Mouse (Mus musculus): Measurements from ENCODE around the gene Klhl15.

Gene Klhl15

DNA sequence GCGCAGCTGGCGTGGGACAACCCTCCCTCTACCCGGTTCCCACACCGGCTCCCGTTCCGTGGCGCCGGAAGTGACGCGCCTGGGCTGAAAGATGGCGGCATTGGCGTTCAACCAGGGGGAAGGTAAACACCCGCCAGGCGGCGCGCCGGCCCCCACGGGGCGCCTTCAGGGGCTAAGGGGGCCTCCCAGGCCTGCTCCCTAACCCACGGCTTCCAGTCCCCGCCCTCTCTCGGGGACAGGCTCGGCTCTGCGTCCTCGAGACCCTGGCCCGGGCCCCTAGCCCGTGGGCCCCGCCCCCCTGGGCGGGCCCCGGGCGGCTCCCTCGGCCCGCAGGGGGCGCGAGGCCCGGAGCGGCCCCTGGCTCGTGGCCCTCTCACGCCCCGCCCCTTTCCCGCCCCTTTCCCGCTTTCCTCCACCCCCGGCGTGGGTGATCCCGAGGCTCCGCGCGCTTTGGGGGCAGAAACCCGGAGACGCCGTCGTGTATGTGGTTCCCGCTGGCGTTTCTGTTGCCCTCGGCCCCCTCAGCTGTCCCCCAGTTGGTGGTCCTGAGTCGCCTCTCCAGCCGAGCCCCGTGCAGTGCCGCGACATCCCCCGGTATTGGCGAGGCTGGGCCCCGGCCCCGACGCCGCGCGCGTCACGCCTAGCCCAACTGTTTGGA is at the start of gene Klhl15:
TSS of gene Klhl15 (plus strand) at position 68 of the 658 bp plus-strand sequence.
- peak; percentile 88 for DNase-seq

DNA sequence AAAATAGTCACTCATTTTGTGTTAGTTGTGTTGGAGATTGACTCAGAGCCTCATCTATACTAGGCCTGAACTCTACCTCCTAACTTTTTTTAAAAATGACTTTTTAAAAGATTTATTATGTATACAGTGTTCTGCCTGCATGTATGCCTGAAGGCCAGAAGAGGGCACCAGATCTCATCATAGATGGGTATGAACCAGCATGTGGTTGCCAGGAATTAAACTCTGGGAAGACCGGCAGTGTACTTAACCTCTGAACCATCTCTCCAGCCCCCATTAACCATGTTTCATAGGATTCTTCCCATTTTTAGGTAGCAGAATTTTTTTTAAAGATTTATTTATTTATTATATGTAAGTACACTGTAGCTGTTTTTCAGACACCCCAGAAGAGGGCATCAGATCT is 49.2 kb upstream of the Klhl15 start:
- DNase-seq, result no peak

DNA sequence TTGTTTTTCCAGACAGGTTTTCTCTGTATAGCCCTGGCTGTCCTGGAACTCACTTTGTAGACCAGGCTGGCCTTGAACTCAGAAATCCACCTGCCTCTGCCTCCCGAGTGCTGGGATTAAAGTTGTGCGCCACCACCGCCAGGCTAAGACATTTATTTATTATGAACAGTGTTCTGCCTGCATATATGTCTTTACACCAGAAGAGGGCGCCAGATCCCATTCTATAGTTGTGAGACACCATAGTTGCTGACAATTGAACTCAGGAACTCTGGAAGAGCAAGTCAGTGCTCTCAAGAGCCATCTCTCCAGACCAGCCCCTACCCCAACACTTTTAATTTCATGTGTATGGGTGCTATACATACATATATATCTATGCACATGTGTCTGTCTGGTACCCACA is 40.5 kb upstream of the Klhl15 start:
- peak; percentile 13 for DNase-seq

DNA sequence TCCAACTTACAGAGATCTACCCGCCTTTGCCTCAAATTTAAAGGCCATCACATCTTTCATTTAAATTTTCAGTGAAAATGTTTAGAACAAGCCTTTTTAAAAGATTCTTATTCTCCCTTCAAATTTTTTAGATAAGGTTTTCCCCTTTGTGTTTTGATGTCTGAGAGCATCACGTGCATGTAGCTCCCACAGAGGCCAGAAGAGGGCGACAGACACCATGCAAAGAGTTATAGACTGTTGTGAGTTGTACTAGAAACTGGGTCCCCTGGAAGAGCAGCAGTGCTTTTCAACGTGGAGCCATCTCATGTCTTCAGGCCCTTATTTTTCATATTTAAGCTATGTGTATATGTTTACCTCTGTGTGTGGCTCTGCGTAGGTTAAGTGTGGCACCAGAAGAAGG is 36.6 kb upstream of the Klhl15 start:
- DNase-seq, result no peak

DNA sequence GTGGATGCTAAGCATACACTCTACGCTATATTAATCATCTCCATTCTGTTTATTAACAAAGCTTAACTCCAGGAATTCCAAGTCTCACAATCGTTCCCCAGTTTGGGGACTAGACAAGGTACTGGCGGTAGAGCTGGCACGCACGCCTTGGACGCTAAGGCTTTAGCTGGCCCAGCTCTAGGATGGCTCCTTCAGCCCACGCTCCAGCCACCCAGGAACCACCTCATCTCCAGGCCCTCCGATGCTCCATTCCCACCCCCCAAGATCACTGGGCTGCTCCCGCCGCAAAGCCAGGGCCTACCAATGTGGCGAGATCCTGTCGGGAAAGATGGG is 22.2 kb upstream of the Klhl15 start:
- DNase-seq, result no peak

DNA sequence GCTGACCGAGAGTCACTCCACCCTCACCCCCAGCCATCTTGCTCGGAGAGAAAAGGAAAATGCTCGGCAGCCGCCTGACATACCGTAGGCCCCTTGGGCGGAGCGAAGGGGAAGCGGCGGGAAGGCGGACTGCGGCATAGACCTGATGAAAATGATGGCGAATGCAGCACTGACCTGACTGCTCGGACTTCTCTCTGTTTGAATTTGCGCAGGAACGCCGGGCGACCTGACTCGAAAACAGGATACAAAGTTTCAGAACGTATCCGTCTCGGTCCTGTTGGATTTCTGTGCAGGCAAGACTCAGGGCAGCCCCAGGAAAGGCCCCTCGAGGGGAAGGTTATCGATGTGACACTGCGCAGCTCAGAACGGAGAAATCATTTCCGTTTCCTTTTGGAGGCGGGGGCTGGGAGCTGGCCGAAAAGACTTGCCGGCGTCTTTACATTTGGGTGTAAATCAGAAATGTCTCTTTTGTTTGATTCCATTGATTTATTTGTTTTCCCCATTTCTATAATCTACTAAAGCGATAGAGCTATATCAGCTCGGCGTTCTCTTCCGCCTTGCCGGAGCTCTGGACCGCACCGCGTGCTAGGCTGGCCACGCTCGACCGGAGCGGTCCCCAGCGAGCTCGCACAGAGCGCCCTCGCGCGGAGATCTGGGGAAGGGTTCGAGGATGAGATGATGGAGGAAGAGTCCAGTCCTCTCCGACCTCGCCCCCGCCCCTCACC is 21.6 kb upstream of the Klhl15 start, which contains the start of gene Eif2s3x:
TSS of gene Eif2s3x (minus strand) at position 266 of the 725 bp plus-strand sequence.
- peak; percentile 86 for DNase-seq

DNA sequence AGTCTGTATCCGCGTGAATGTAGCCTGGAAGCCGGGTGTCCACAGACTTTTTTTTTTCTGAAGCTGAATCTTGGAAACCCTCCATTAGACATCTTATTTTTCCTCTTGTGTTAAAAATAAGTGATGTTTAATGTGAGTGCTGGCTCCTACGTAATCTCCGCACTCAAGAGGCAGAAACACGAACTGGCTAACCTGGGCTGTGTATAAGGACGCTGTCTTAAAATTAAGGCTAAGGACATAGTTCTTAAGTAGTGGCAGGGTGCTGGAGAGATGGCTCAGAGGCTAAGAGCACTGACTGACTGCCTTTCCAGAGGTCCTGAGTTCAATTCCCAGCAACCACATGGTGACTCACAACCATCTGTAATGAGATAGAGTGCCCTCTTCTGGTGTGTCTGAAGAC is 21.0 kb upstream of the Klhl15 start:
- DNase-seq, result no peak

DNA sequence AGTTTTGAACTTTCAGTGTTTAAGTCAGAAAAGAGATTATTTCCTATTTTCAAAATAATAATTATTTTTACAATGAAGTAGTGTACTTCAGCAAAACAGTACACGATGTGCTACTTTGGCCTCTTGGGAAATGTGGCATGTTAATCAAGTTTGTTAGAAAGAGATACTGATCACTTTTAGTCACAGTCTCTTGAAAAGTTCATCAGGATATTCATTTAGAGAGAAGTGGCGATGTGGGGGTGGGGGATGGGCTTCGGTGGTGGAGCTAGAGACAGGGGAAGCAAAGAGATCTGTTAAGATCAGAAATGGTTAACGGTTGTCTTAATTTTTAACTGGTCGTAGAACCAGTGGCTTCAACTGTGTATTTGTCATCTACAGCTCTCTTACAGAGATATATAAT is 967 bp upstream of the Klhl15 start:
- peak; percentile 16 for DNase-seq

DNA sequence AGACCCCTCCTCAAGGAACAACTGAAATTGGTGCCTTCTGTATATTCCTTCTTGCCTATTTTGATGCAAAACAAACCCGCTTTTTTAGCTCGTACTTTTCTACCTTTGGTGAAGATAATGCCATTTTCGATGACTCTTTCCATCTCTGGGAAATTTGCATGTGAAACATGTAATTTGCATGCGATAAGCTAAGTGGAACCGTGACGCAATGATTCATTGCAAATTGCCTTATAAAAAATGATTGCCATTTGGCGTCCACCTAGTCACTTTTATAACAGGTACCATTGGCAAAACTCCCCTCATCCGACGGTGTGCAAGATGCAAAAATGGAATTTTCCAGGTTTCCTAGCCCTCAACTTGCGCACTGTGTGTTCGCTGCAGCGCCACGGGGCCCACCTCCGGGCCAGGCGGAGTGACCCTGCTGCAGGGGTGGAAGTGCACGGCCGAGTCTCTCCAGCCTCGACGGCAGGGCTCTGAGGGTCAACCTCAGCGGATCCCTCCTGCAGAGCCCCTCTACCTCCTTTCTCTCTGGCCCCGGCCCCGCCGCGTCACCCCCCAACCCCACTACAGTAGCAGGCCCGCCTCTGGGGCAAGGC is 365 bp upstream of the Klhl15 start:
- no peak for DNase-seq

DNA sequence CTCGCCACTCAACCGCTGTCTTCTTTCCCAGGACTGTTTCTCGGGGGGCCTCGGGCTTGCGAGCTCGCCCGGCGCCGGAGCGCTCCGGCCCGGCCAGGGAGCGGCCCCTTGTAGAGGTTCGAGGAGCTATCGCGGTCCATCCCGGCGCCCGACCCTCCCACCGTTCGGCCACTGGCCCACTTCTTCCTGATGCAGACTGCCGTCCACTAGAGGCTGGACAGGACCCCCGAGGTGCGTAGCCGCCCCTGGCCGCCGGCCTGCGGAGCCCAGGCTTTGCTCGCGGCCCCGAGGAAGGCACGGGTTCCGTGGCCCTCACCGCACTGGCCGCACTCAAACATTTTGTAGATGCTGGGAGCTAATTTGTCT is 774 bp downstream of the Klhl15 start:
- DNase-seq, result no peak

DNA sequence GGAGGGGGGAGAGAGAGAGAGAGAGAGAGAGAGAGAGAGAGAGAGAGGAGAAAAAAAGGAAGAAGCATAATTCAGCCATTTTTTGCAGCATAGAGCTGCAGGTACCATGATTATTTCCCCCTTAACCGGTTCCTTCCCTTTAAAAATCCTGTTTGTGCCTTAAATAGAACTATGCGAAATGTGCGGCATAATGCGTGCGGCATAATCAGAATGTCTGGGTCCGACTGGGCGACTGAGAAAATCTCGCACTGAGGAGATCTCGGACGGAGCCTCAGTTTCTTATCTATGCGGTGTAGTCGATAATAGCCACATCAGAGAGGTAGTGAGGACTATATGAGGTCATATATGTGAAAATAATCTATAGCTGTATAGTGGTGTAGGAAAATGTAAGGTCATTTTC is 1.2 kb downstream of the Klhl15 start:
- DNase-seq, result no peak

DNA sequence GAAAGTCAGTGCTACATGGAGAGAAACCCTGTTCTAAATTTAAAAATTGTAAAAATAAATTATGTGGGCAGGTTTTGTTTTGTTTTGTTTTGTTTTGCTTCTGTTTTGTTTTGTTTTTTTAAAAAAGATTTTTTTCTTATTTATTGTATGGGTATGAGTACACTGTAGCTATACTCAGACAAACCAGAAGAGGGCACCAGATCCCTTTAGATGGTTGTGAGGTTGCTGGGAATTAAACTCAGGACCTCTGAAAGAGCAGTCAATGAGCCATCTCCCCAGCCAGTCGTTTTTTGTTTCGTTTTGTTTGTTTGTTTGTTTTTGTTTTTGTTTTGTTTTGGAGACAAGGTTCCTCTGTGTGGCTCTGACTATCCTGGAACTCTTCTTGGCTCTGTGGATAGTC is 54.5 kb downstream of the Klhl15 start:
- peak; percentile 41 for DNase-seq

DNA sequence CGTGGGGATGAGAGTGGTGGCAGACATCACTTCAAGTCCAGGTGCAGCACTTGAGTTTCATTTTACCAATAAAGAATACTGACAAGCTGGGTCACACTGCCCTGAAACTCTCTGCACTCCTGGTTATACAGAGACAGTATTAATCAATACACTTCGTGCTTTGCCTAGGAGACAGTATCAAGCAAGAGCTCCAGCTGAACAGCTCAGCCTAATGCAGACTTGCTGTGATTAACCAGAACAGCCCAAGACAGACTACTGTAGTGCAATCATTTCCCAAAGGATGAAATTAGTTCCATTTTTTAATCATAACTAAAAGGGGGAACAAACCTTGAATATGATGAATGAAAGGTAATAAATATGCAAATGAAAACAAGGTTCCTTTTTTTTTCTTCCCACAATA is 68.5 kb downstream of the Klhl15 start:
- DNase-seq, result no peak

DNA sequence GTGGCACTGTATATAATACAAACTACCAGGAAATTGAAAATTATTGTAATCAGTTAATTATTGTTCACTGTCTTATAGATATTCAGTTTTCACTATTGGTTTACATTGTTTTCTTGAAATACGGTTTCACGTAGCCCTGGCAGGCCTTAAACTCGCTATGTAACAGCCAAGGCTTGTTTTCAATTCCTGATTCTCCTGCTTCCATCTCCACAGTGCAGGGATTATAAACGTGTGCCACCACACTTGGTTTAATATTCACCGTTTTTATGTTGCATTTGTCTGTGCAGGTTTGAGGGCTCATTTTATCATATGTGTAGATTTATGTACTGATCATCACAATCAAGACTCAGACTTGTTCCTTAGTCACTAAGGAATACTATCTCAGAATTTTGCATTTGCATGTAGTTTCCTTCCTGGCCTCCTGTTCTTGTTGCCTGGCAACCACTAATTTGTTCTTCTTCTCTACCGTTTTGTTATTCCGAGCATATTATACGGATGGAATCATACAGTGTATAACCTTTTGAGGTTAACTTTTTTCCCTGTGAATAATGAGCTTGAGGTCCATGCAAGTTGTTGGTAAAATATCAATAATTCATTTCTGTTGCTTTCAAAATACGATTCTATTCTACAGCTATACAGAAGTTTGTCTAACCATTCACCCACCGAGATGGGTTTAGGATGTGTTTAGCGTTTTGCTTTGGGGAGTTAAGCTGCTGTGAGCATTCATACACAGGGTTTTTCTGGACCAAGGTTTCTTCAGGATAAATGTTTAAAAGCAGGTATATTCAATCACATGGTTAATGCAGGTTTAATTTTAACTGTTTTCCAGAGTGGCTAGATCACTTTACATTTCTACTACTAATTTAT is 86.9 kb downstream of the Klhl15 start:
- DNase-seq, result no peak
